Mouse (Mus musculus): ENCODE data around the gene Frmd4b. TPM values are rescaled to one million over a fixed set of nuclear protein-coding genes. Genes with fewer than 3 reads are reported as not detected.
A peak's percentile ranks its signal among the peaks of the same experiment; 100 is the strongest.
"Not testable (repeated sequence)": the region's sequence is repeated elsewhere in the genome, so short reads cannot be mapped to it uniquely, and the experiment has no call there.

Frmd4b gene
- total and polyA plus RNA-seq, 3 experiments, result 7.3 to 18.1 (median 11.9) TPM

- 81% methylated on average over 2 of the region's 2 CpGs for WGBS
- no peak overlapping the region for H3K9ac ChIP-seq (ENCODE audit: low read depth, low read length)
- TF ChIP-seq POLR2A (IDR thresholded peaks at IDR 0.05; ENCODE audit: insufficient read depth, low read depth, low read length) (no peak), EP300 (IDR thresholded peaks at IDR 0.05; ENCODE audit: insufficient read depth, low read depth, low read length) (no peak), CTCF (IDR thresholded peaks at IDR 0.05) (no peak)
- no peak overlapping the region for H3K4me3 ChIP-seq
- peaks cover 3% of the 10 kb centered on the region; the same call in 1 of the 2 replicates for H3K4me1 ChIP-seq (ENCODE audit: control insufficient read depth, insufficient read depth, low read length)
- intact Hi-C loops (cut with DNase I), result no loop called here
- no peak overlapping the region for H3K27ac ChIP-seq
- H3K27me3 ChIP-seq (ENCODE audit: control insufficient read depth, insufficient read depth, low read length), result no peaks in the 10 kb centered on the region
- no peaks in the 10 kb centered on the region; the same call in 1 of the 2 replicates for H3K36me3 ChIP-seq (ENCODE audit: control insufficient read depth, insufficient read depth, low read length)
- no peak for DNase-seq
- no peaks in the 10 kb centered on the region for H3K79me2 ChIP-seq (replicated peaks; ENCODE audit: control insufficient read depth, insufficient read depth, low read length)
Observed at GRCm38 (mm10) chr6:97267132-97267531, 350.2 kb downstream of the Frmd4b start.

GRCm38 (mm10) chr6:97266661-97267060 lies 350.7 kb downstream of the Frmd4b start:
- no peak for DNase-seq
- H3K27me3 ChIP-seq (ENCODE audit: control insufficient read depth, insufficient read depth, low read length), result no peaks in the 10 kb centered on the region
- H3K36me3 ChIP-seq (ENCODE audit: control insufficient read depth, insufficient read depth, low read length), result no peaks in the 10 kb centered on the region; the same call in 1 of the 2 replicates
- peak overlapping the region; percentile 87 for H3K27ac ChIP-seq
- no peaks in the 10 kb centered on the region for H3K79me2 ChIP-seq (replicated peaks; ENCODE audit: control insufficient read depth, insufficient read depth, low read length)
- intact Hi-C loops (cut with DNase I), result no loop called here
- H3K4me1 ChIP-seq (ENCODE audit: control insufficient read depth, insufficient read depth, low read length), result peaks cover 3% of the 10 kb centered on the region; the same call in 1 of the 2 replicates
- TF ChIP-seq CTCF (IDR thresholded peaks at IDR 0.05), result no peak
- TF ChIP-seq EP300 (IDR thresholded peaks at IDR 0.05; ENCODE audit: insufficient read depth, low read depth, low read length), result no peak
- TF ChIP-seq POLR2A (IDR thresholded peaks at IDR 0.05; ENCODE audit: insufficient read depth, low read depth, low read length), result no peak
- H3K9ac ChIP-seq (ENCODE audit: low read depth, low read length), result no peak overlapping the region
- WGBS, result 72% methylated on average over 4 of the region's 4 CpGs
- H3K4me3 ChIP-seq, result no peak overlapping the region

- no peaks in the 10 kb centered on the region for H3K79me2 ChIP-seq (replicated peaks; ENCODE audit: control insufficient read depth, insufficient read depth, low read length)
- intact Hi-C loops (cut with DNase I), result no loop called here
- DNase-seq, result no peak
- no peaks in the 10 kb centered on the region; the same call in 1 of the 2 replicates for H3K36me3 ChIP-seq (ENCODE audit: control insufficient read depth, insufficient read depth, low read length)
- H3K4me1 ChIP-seq (ENCODE audit: control insufficient read depth, insufficient read depth, low read length), result peaks cover 3% of the 10 kb centered on the region; the same call in 1 of the 2 replicates
- H3K4me3 ChIP-seq, result no peak overlapping the region
- H3K27ac ChIP-seq, result peak overlapping the region; percentile 87
- H3K27me3 ChIP-seq (ENCODE audit: control insufficient read depth, insufficient read depth, low read length), result no peaks in the 10 kb centered on the region
- TF ChIP-seq CTCF (IDR thresholded peaks at IDR 0.05) (no peak), POLR2A (IDR thresholded peaks at IDR 0.05; ENCODE audit: insufficient read depth, low read depth, low read length) (no peak), EP300 (IDR thresholded peaks at IDR 0.05; ENCODE audit: insufficient read depth, low read depth, low read length) (no peak)
- WGBS, result 51% methylated on average over 3 of the region's 3 CpGs
- peak overlapping the region; percentile 60; the same call in 1 of the 2 replicates for H3K9ac ChIP-seq (ENCODE audit: low read depth, low read length)
Observed at GRCm38 (mm10) chr6:97265705-97266104, 351.6 kb downstream of the Frmd4b start.

GRCm38 (mm10) chr6:97265240-97265639 lies 352.1 kb downstream of the Frmd4b start:
- no peak for TF ChIP-seq CTCF (IDR thresholded peaks at IDR 0.05)
- TF ChIP-seq EP300 (IDR thresholded peaks at IDR 0.05; ENCODE audit: insufficient read depth, low read depth, low read length), result peak; percentile 89
- peak; percentile 64 for TF ChIP-seq POLR2A (IDR thresholded peaks at IDR 0.05; ENCODE audit: insufficient read depth, low read depth, low read length)
- DNase-seq, result peak in 1 of 2 experiments; percentile 69

GRCm38 (mm10) chr6:97263750-97264149 lies 353.6 kb downstream of the Frmd4b start:
- peak; percentile 51 for TF ChIP-seq CTCF (IDR thresholded peaks at IDR 0.05)
- H3K27ac ChIP-seq; intact Hi-C loops (cut with DNase I); H3K4me3 ChIP-seq; H3K36me3 ChIP-seq (ENCODE audit: control insufficient read depth, insufficient read depth, low read length); H3K4me1 ChIP-seq (ENCODE audit: control insufficient read depth, insufficient read depth, low read length); H3K27me3 ChIP-seq (ENCODE audit: control insufficient read depth, insufficient read depth, low read length); DNase-seq; H3K79me2 ChIP-seq (replicated peaks; ENCODE audit: control insufficient read depth, insufficient read depth, low read length); H3K9ac ChIP-seq (ENCODE audit: low read depth, low read length): not testable (repeated sequence)

More at GRCm38 (mm10) chr6:97265240-97265639, 352.1 kb downstream of the Frmd4b start:
- Histone ChIP-seq H3K36me3 (ENCODE audit: control insufficient read depth, insufficient read depth, low read length) (no peaks in the 10 kb centered on the region; the same call in 1 of the 2 replicates), H3K4me3 (no peak overlapping the region), H3K27me3 (ENCODE audit: control insufficient read depth, insufficient read depth, low read length) (no peaks in the 10 kb centered on the region), H3K4me1 (ENCODE audit: control insufficient read depth, insufficient read depth, low read length) (peaks cover 3% of the 10 kb centered on the region; the same call in 1 of the 2 replicates), H3K27ac (peak overlapping the region; percentile 87), H3K9ac (ENCODE audit: low read depth, low read length) (peak overlapping the region; percentile 60; the same call in 1 of the 2 replicates), H3K79me2 (replicated peaks; ENCODE audit: control insufficient read depth, insufficient read depth, low read length) (no peaks in the 10 kb centered on the region)
- intact Hi-C loops (cut with DNase I), result no loop called here
- WGBS, result 57% methylated on average over 8 of the region's 8 CpGs

- H3K4me1 ChIP-seq (ENCODE audit: control insufficient read depth, insufficient read depth, low read length), result peaks cover 3% of the 10 kb centered on the region; the same call in 1 of the 2 replicates
- WGBS, result 73% methylated on average over 4 of the region's 4 CpGs
- DNase-seq, result no peak
- intact Hi-C loops (cut with DNase I), result no loop called here
- no peaks in the 10 kb centered on the region for H3K79me2 ChIP-seq (replicated peaks; ENCODE audit: control insufficient read depth, insufficient read depth, low read length)
- no peak overlapping the region for H3K27ac ChIP-seq
- no peaks in the 10 kb centered on the region for H3K27me3 ChIP-seq (ENCODE audit: control insufficient read depth, insufficient read depth, low read length)
- H3K36me3 ChIP-seq (ENCODE audit: control insufficient read depth, insufficient read depth, low read length), result no peaks in the 10 kb centered on the region; the same call in none of the 2 replicates
- TF ChIP-seq EP300 (IDR thresholded peaks at IDR 0.05; ENCODE audit: insufficient read depth, low read depth, low read length) (no peak), CTCF (IDR thresholded peaks at IDR 0.05) (no peak), POLR2A (IDR thresholded peaks at IDR 0.05; ENCODE audit: insufficient read depth, low read depth, low read length) (no peak)
- H3K9ac ChIP-seq (ENCODE audit: low read depth, low read length), result no peak overlapping the region
- no peak overlapping the region for H3K4me3 ChIP-seq
Observed at GRCm38 (mm10) chr6:97262229-97262628, 355.1 kb downstream of the Frmd4b start.

GRCm38 (mm10) chr6:97259926-97260325 lies 357.4 kb downstream of the Frmd4b start:
- H3K36me3 ChIP-seq (ENCODE audit: control insufficient read depth, insufficient read depth, low read length); intact Hi-C loops (cut with DNase I); H3K27ac ChIP-seq; H3K27me3 ChIP-seq (ENCODE audit: control insufficient read depth, insufficient read depth, low read length); H3K4me1 ChIP-seq (ENCODE audit: control insufficient read depth, insufficient read depth, low read length); H3K9ac ChIP-seq (ENCODE audit: low read depth, low read length); DNase-seq; H3K79me2 ChIP-seq (replicated peaks; ENCODE audit: control insufficient read depth, insufficient read depth, low read length); H3K4me3 ChIP-seq: not testable (repeated sequence)
- 93% methylated on average over 2 of the region's 2 CpGs for WGBS
